Mouse (Mus musculus) ES-E14 (cell line): ENCODE results near the gene Peak1.

Experiments used
- MAFK ChIP-seq: IDR thresholded peaks from 2 replicates; pipeline ENCODE4 v1.6.1; 2014; ENCODE audit warnings: mild to moderate bottlenecking, low read depth, low read length, inconsistent platforms; ENCODE audit not compliant: insufficient read depth
- ZC3H11A ChIP-seq: IDR thresholded peaks from 2 replicates; pipeline ENCODE4 v1.6.1; 2012; ENCODE audit warnings: low read depth, mild to moderate bottlenecking, inconsistent platforms, low read length, borderline replicate concordance
- ZNF384 ChIP-seq: IDR thresholded peaks from 2 replicates; pipeline ENCODE4 v1.6.1; 2012; ENCODE audit warnings: low read depth, low read length, inconsistent platforms

DNA sequence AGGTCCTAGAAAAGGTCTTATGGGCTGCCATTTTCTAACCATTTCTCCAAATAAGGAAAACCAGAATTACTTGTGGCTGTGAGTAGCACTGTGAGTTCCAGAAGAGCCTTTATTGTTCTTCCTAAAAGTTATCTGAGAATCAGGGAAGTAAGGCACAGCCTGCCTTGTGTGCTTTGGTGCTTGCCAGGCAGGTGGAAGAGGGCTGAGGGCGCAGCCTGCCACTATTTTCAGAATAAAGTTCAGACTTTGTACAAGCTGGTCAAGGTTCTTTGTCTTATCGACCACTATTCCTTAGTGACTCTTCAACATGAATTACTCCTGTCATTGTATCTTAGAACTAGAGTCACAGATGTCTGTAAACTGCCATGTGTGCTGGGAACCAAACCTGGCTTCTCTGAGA lies 184.6 kb downstream of the Peak1 start:
- TF ChIP-seq MAFK: no peak
- no peak for TF ChIP-seq ZNF384
- no peak for TF ChIP-seq ZC3H11A
